Mouse (Mus musculus) midbrain, embryonic 15.5 days (tissue): ENCODE measurements around the gene Ptpn1. TPM values are rescaled to one million over a fixed set of nuclear protein-coding genes. Genes with fewer than 3 reads are reported as not detected.
A peak's percentile ranks its signal among the peaks of the same experiment; 100 is the strongest.

Experiments used
- ATAC-seq: fragments of 200-750 bp; cut with Nextera tagmentation; replicated peaks from 2 replicates; pipeline ENCODE4 v1.8.0; 2017; ENCODE audit warnings: moderate TSS enrichment
- H3K27ac ChIP-seq: fragments of 300-500 bp; sonication (generic); 2 replicates; pipeline ENCODE4 v1.5.1; 2015; ENCODE audit warnings: mild to moderate bottlenecking, inconsistent platforms
- H3K27me3 ChIP-seq: fragments of 300-500 bp; sonication (generic); replicated peaks from 2 replicates; pipeline ENCODE4 v1.6.1; 2015; ENCODE audit warnings: inconsistent platforms
- H3K36me3 ChIP-seq: fragments of 300-500 bp; sonication (generic); replicated peaks from 2 replicates; pipeline ENCODE4 v1.6.1; 2015; ENCODE audit warnings: inconsistent platforms
- H3K4me1 ChIP-seq: fragments of 300-500 bp; sonication (generic); 2 replicates; pipeline ENCODE4 v1.6.1; 2015; ENCODE audit warnings: inconsistent platforms
- H3K4me2 ChIP-seq: fragments of 300-500 bp; sonication (generic); 2 replicates; pipeline ENCODE4 v1.6.1; 2015; ENCODE audit warnings: inconsistent platforms, mild to moderate bottlenecking, moderate library complexity
- H3K4me3 ChIP-seq: fragments of 300-500 bp; sonication (generic); 2 replicates; pipeline ENCODE4 v1.5.1; 2015; ENCODE audit warnings: mild to moderate bottlenecking, inconsistent platforms
- H3K9ac ChIP-seq: fragments of 300-500 bp; sonication (generic); 2 replicates; pipeline ENCODE4 v1.6.1; 2015; ENCODE audit warnings: mild to moderate bottlenecking, inconsistent platforms
- H3K9me3 ChIP-seq: fragments of 300-500 bp; sonication (generic); 2 replicates; pipeline ENCODE4 v1.6.1; 2016; ENCODE audit warnings: inconsistent platforms
- WGBS: fragments of 180-500 bp; shearing (Covaris S2); methylation state at CpG from one replicate; pipeline ENCODE4 v1.1.7; 2015; ENCODE audit warnings: mixed read lengths; 5-methylcytosine and 5-hydroxymethylcytosine counted together
- polyA plus RNA-seq: library from polyadenylated mRNA; unstranded; fragments of >200 nt; fragmentation: Nextera tagmentation; extraction: Ambion mirVana; gene quantifications from 2 replicates; pipeline ENCODE4 v1.2.1, GENCODE M21; 2015

The Ptpn1 gene
- polyA plus RNA-seq, 1 experiment from 2014 or later = 74.5 TPM

- no peaks in the 10 kb centered on the region for H3K9me3 ChIP-seq
- H3K4me2 ChIP-seq = peak overlapping the region; percentile 85
- WGBS = 3% methylated on average over 29 of the region's 29 CpGs
- peak; percentile 65 for ATAC-seq
- peak overlapping the region; percentile 53; the same call in 1 of the 2 replicates for H3K27ac ChIP-seq
- peak overlapping the region; percentile 29; the same call in 1 of the 2 replicates for H3K9ac ChIP-seq
- H3K27me3 ChIP-seq = no peaks in the 10 kb centered on the region
- no peaks in the 10 kb centered on the region for H3K36me3 ChIP-seq
- peak overlapping the region; percentile 41 for H3K4me3 ChIP-seq
- peaks cover 10% of the 10 kb centered on the region for H3K4me1 ChIP-seq
These were observed 6.9 kb upstream of the Ptpn1 start for GRCm38 (mm10) chr2:167924803-167925604.

GRCm38 (mm10) chr2:167925841-167926800 is 5.7 kb upstream of the Ptpn1 start:
- H3K4me3 ChIP-seq = no peak overlapping the region
- H3K4me2 ChIP-seq = no peak overlapping the region
- H3K36me3 ChIP-seq = no peaks in the 10 kb centered on the region
- no peak overlapping the region for H3K27ac ChIP-seq
- ATAC-seq = no peak
- no peak overlapping the region for H3K9ac ChIP-seq
- H3K4me1 ChIP-seq = peaks cover 10% of the 10 kb centered on the region
- H3K27me3 ChIP-seq = no peaks in the 10 kb centered on the region
- H3K9me3 ChIP-seq = no peaks in the 10 kb centered on the region
- WGBS = 83% methylated on average over 11 of the region's 11 CpGs

- Histone ChIP-seq H3K27ac (no peak overlapping the region), H3K9me3 (no peaks in the 10 kb centered on the region), H3K36me3 (no peaks in the 10 kb centered on the region), H3K4me3 (no peak overlapping the region), H3K4me2 (no peak overlapping the region), H3K27me3 (no peaks in the 10 kb centered on the region), H3K4me1 (peaks cover 15% of the 10 kb centered on the region), H3K9ac (no peak overlapping the region)
- 72% methylated on average over 4 of the region's 4 CpGs for WGBS
- no peak for ATAC-seq
These were observed 3.8 kb upstream of the Ptpn1 start for GRCm38 (mm10) chr2:167928002-167928526.

- WGBS = 86% methylated on average over 3 of the region's 3 CpGs
- no peak for ATAC-seq
- no peaks in the 10 kb centered on the region for H3K27me3 ChIP-seq
These were observed 2.9 kb upstream of the Ptpn1 start for GRCm38 (mm10) chr2:167928972-167929371.

GRCm38 (mm10) chr2:167930975-167931374 is 882 bp upstream of the Ptpn1 start:
- Histone ChIP-seq H3K27ac (no peak overlapping the region), H3K4me3 (peak overlapping the region; percentile 83; the same call in 1 of the 2 replicates), H3K36me3 (no peaks in the 10 kb centered on the region), H3K4me2 (peak overlapping the region; percentile 49; the same call in 1 of the 2 replicates), H3K27me3 (no peaks in the 10 kb centered on the region), H3K9ac (no peak overlapping the region), H3K9me3 (no peaks in the 10 kb centered on the region), H3K4me1 (peaks cover 30% of the 10 kb centered on the region)
- 90% methylated on average over 3 of the region's 3 CpGs for WGBS
- no peak for ATAC-seq

More at GRCm38 (mm10) chr2:167928972-167929371, 2.9 kb upstream of the Ptpn1 start:
- H3K4me3 ChIP-seq = no peak overlapping the region
- H3K36me3 ChIP-seq = no peaks in the 10 kb centered on the region
- H3K4me1 ChIP-seq = peaks cover 23% of the 10 kb centered on the region
- no peak overlapping the region for H3K27ac ChIP-seq
- no peak overlapping the region for H3K4me2 ChIP-seq
- no peak overlapping the region for H3K9ac ChIP-seq
- no peaks in the 10 kb centered on the region for H3K9me3 ChIP-seq

GRCm38 (mm10) chr2:167932727-167933231 is 922 bp downstream of the Ptpn1 start:
- H3K4me1 ChIP-seq = peaks cover 45% of the 10 kb centered on the region
- H3K27me3 ChIP-seq = no peaks in the 10 kb centered on the region
- H3K4me2 ChIP-seq = peak overlapping the region; percentile 56
- H3K36me3 ChIP-seq = no peaks in the 10 kb centered on the region
- H3K9ac ChIP-seq = peak overlapping the region; percentile 80
- peak overlapping the region; percentile 78 for H3K27ac ChIP-seq
- ATAC-seq = peak; percentile 73
- H3K4me3 ChIP-seq = peak overlapping the region; percentile 83
- 0% methylated on average over 18 of the region's 18 CpGs for WGBS
- no peaks in the 10 kb centered on the region for H3K9me3 ChIP-seq

GRCm38 (mm10) chr2:167933397-167933796 is 1.5 kb downstream of the Ptpn1 start:
- ATAC-seq = no peak
- H3K4me1 ChIP-seq = peaks cover 45% of the 10 kb centered on the region
- peak overlapping the region; percentile 83 for H3K4me3 ChIP-seq
- H3K9me3 ChIP-seq = no peaks in the 10 kb centered on the region
- no peaks in the 10 kb centered on the region for H3K36me3 ChIP-seq
- peak overlapping the region; percentile 56 for H3K4me2 ChIP-seq
- peak overlapping the region; percentile 80 for H3K9ac ChIP-seq
- WGBS = 12% methylated on average over 7 of the region's 7 CpGs
- H3K27me3 ChIP-seq = no peaks in the 10 kb centered on the region
- 0 out of 2 replicates have a peak overlapping the region, but pooled peaks have one; percentile 78 for H3K27ac ChIP-seq

- no peak overlapping the region for H3K27ac ChIP-seq
- no peaks in the 10 kb centered on the region for H3K36me3 ChIP-seq
- H3K9me3 ChIP-seq = no peaks in the 10 kb centered on the region
- no peak overlapping the region for H3K9ac ChIP-seq
- no peak overlapping the region for H3K4me2 ChIP-seq
- no peak overlapping the region for H3K4me3 ChIP-seq
- WGBS = 80% methylated on average over 3 of the region's 3 CpGs
- H3K4me1 ChIP-seq = peaks cover 60% of the 10 kb centered on the region
- H3K27me3 ChIP-seq = no peaks in the 10 kb centered on the region
- no peak for ATAC-seq
These were observed 4.1 kb downstream of the Ptpn1 start for GRCm38 (mm10) chr2:167935956-167936355.

GRCm38 (mm10) chr2:167938786-167939185 is 6.9 kb downstream of the Ptpn1 start:
- Histone ChIP-seq H3K4me2 (no peak overlapping the region), H3K4me1 (peaks cover 77% of the 10 kb centered on the region), H3K27me3 (no peaks in the 10 kb centered on the region), H3K36me3 (no peaks in the 10 kb centered on the region), H3K9me3 (no peaks in the 10 kb centered on the region), H3K27ac (no peak overlapping the region), H3K9ac (no peak overlapping the region), H3K4me3 (no peak overlapping the region)
- 87% methylated on average over 3 of the region's 3 CpGs for WGBS
- no peak for ATAC-seq

- Histone ChIP-seq H3K9me3 (no peaks in the 10 kb centered on the region), H3K27ac (no peak overlapping the region), H3K27me3 (no peaks in the 10 kb centered on the region), H3K9ac (no peak overlapping the region), H3K4me1 (peaks cover 77% of the 10 kb centered on the region), H3K36me3 (no peaks in the 10 kb centered on the region), H3K4me3 (no peak overlapping the region), H3K4me2 (no peak overlapping the region)
- ATAC-seq = no peak
- 65% methylated on average over 4 of the region's 4 CpGs for WGBS
These were observed 7.3 kb downstream of the Ptpn1 start for GRCm38 (mm10) chr2:167939204-167939603.

GRCm38 (mm10) chr2:167939632-167940399 is 8.0 kb downstream of the Ptpn1 start:
- Histone ChIP-seq H3K36me3 (no peaks in the 10 kb centered on the region), H3K27ac (no peak overlapping the region), H3K4me3 (no peak overlapping the region), H3K9me3 (no peaks in the 10 kb centered on the region), H3K9ac (no peak overlapping the region), H3K27me3 (no peaks in the 10 kb centered on the region), H3K4me1 (peaks cover 78% of the 10 kb centered on the region), H3K4me2 (no peak overlapping the region)
- WGBS = 58% methylated on average over 11 of the region's 11 CpGs
- no peak for ATAC-seq
